Mouse (Mus musculus) midbrain, embryonic 10.5 days (tissue): ENCODE data around the gene Atp8b3. TPM values are rescaled to one million over a fixed set of nuclear protein-coding genes. Genes with fewer than 3 reads are reported as not detected.

Experiments
- DNase-seq: peaks from one replicate; pipeline ENCODE4 v3.0.0-alpha.2; 2017; ENCODE audit warnings: low spot score
- H3K27ac ChIP-seq: fragments of 300-500 bp; sonication (generic); replicated peaks from 2 replicates; pipeline ENCODE4 v1.5.1; 2016; ENCODE audit warnings: mild to moderate bottlenecking
- H3K27me3 ChIP-seq: fragments of 300-500 bp; sonication (generic); 2 replicates; pipeline ENCODE4 v1.6.1; 2016; ENCODE audit warnings: low read depth, mild to moderate bottlenecking; ENCODE audit not compliant: poor library complexity, severe bottlenecking
- H3K36me3 ChIP-seq: fragments of 300-500 bp; sonication (generic); 2 replicates; pipeline ENCODE4 v1.6.1; 2016; ENCODE audit warnings: mild to moderate bottlenecking, moderate library complexity
- H3K4me1 ChIP-seq: fragments of 300-500 bp; sonication (generic); 2 replicates; pipeline ENCODE4 v1.6.1; 2016
- H3K4me3 ChIP-seq: fragments of 300-500 bp; sonication (generic); 2 replicates; pipeline ENCODE4 v1.5.1; 2016; ENCODE audit warnings: mild to moderate bottlenecking, moderate library complexity
- H3K9me3 ChIP-seq: fragments of 300-500 bp; sonication (generic); replicated peaks from 2 replicates; pipeline ENCODE4 v1.6.1; 2016; ENCODE audit warnings: mild to moderate bottlenecking
- WGBS: fragments of 180-500 bp; shearing (Covaris S2); methylation state at CpG from one replicate; pipeline ENCODE4 v1.1.7; 2016; 5-methylcytosine and 5-hydroxymethylcytosine counted together
- polyA plus RNA-seq: library from polyadenylated mRNA; unstranded; fragments of >200 nt; fragmentation: Nextera tagmentation; extraction: Ambion mirVana; gene quantifications from 2 replicates; pipeline ENCODE4 v1.2.1, GENCODE M21; 2016

Atp8b3 gene
- polyA plus RNA-seq, 1 experiment from 2014 or later, result 0.79 TPM

GRCm38 (mm10) chr10:80503599-80504220 lies 35.2 kb downstream of the Atp8b3 start:
- DNase-seq, result peak; percentile 42
- WGBS, result 1% methylated on average over 27 of the region's 27 CpGs
- Histone ChIP-seq H3K36me3 (no peaks in the 10 kb centered on the region), H3K4me1 (peaks cover 36% of the 10 kb centered on the region), H3K9me3 (no peaks in the 10 kb centered on the region), H3K27me3 (peaks cover 98% of the 10 kb centered on the region), H3K4me3 (peak overlapping the region; percentile 5; the same call in 1 of the 2 replicates), H3K27ac (no peak overlapping the region)

- H3K4me1 ChIP-seq, result peaks cover 41% of the 10 kb centered on the region
- H3K9me3 ChIP-seq, result no peaks in the 10 kb centered on the region
- H3K27ac ChIP-seq, result no peak overlapping the region
- DNase-seq, result peak; percentile 42
- WGBS, result under 1% methylated on average over 22 of the region's 22 CpGs
- H3K27me3 ChIP-seq, result peaks cover 100% of the 10 kb centered on the region
- peak overlapping the region; percentile 27; the same call in 1 of the 2 replicates for H3K4me3 ChIP-seq
- no peaks in the 10 kb centered on the region for H3K36me3 ChIP-seq
These were observed 36.1 kb downstream of the Atp8b3 start for GRCm38 (mm10) chr10:80502819-80503314.

- no peak for DNase-seq
- WGBS, result 1% methylated on average over 7 of the region's 7 CpGs
- Histone ChIP-seq H3K27me3 (peaks cover 100% of the 10 kb centered on the region), H3K9me3 (no peaks in the 10 kb centered on the region), H3K27ac (no peak overlapping the region), H3K4me1 (peaks cover 47% of the 10 kb centered on the region), H3K4me3 (peak overlapping the region; percentile 27; the same call in 1 of the 2 replicates), H3K36me3 (no peaks in the 10 kb centered on the region)
These were observed 36.6 kb downstream of the Atp8b3 start for GRCm38 (mm10) chr10:80502291-80502690.

- Histone ChIP-seq H3K9me3 (no peaks in the 10 kb centered on the region), H3K36me3 (no peaks in the 10 kb centered on the region), H3K27me3 (peaks cover 100% of the 10 kb centered on the region), H3K4me1 (peaks cover 49% of the 10 kb centered on the region), H3K4me3 (peak overlapping the region; percentile 55), H3K27ac (peak overlapping the region; percentile 69; the same call in 1 of the 2 replicates)
- peak; percentile 49 for DNase-seq
- WGBS, result under 1% methylated on average over 20 of the region's 20 CpGs
These were observed 42.5 kb downstream of the Atp8b3 start for GRCm38 (mm10) chr10:80496421-80496820.

- H3K27me3 ChIP-seq, result peaks cover 100% of the 10 kb centered on the region
- no peaks in the 10 kb centered on the region for H3K36me3 ChIP-seq
- H3K4me3 ChIP-seq, result peak overlapping the region; percentile 55
- H3K27ac ChIP-seq, result peak overlapping the region; percentile 69
- DNase-seq, result peak; percentile 50
- peaks cover 51% of the 10 kb centered on the region for H3K4me1 ChIP-seq
- no peaks in the 10 kb centered on the region for H3K9me3 ChIP-seq
- under 1% methylated on average over 33 of the region's 35 CpGs for WGBS
These were observed 43.0 kb downstream of the Atp8b3 start for GRCm38 (mm10) chr10:80495901-80496300.

GRCm38 (mm10) chr10:80494732-80495131 lies 44.2 kb downstream of the Atp8b3 start, which contains the start of gene Onecut3:
TSS of gene Onecut3 (plus strand) at chr10:80494835.
- DNase-seq, result peak; percentile 62
- H3K27ac ChIP-seq, result peak within 1 kb of the TSS; percentile 69

GRCm38 (mm10) chr10:80490051-80490450 lies 48.9 kb downstream of the Atp8b3 start:
- DNase-seq, result peak; percentile 28
- Histone ChIP-seq H3K36me3 (no peaks in the 10 kb centered on the region), H3K4me1 (peaks cover 14% of the 10 kb centered on the region), H3K27ac (no peak overlapping the region), H3K4me3 (no peak overlapping the region), H3K9me3 (no peaks in the 10 kb centered on the region), H3K27me3 (peaks cover 99% of the 10 kb centered on the region)
- under 1% methylated on average over 22 of the region's 22 CpGs for WGBS

More at GRCm38 (mm10) chr10:80494732-80495131, 44.2 kb downstream of the Atp8b3 start, which contains the start of gene Onecut3:
- H3K4me1 ChIP-seq, result peaks cover 51% of the 10 kb centered on the region
- under 1% methylated on average over 42 of the region's 42 CpGs for WGBS
- H3K9me3 ChIP-seq, result no peaks in the 10 kb centered on the region
- no peaks in the 10 kb centered on the region for H3K36me3 ChIP-seq
- H3K27me3 ChIP-seq, result peaks cover 100% of the 10 kb centered on the region
- H3K4me3 ChIP-seq, result peak within 1 kb of the TSS; percentile 55

- DNase-seq, result no peak
- Histone ChIP-seq H3K4me3 (no peak overlapping the region), H3K27ac (no peak overlapping the region), H3K4me1 (peaks cover 15% of the 10 kb centered on the region), H3K36me3 (no peaks in the 10 kb centered on the region), H3K27me3 (peaks cover 98% of the 10 kb centered on the region), H3K9me3 (no peaks in the 10 kb centered on the region)
- WGBS, result 81% methylated on average over 7 of the region's 7 CpGs
These were observed 52.0 kb downstream of the Atp8b3 start for GRCm38 (mm10) chr10:80486862-80487379.

- DNase-seq, result no peak
- WGBS, result 21% methylated on average over 5 of the region's 5 CpGs
- H3K27ac ChIP-seq, result no peak overlapping the region
- peaks cover 23% of the 10 kb centered on the region for H3K4me1 ChIP-seq
- H3K4me3 ChIP-seq, result no peak overlapping the region
- H3K9me3 ChIP-seq, result no peaks in the 10 kb centered on the region
- H3K36me3 ChIP-seq, result no peaks in the 10 kb centered on the region
- H3K27me3 ChIP-seq, result peaks cover 80% of the 10 kb centered on the region
These were observed 57.9 kb downstream of the Atp8b3 start for GRCm38 (mm10) chr10:80481002-80481401.

GRCm38 (mm10) chr10:80478531-80478930 lies 60.4 kb downstream of the Atp8b3 start:
- no peak overlapping the region for H3K27ac ChIP-seq
- peaks cover 69% of the 10 kb centered on the region for H3K27me3 ChIP-seq
- no peak overlapping the region for H3K4me3 ChIP-seq
- WGBS, result 83% methylated on average over 5 of the region's 5 CpGs
- H3K9me3 ChIP-seq, result no peaks in the 10 kb centered on the region
- no peak for DNase-seq
- peaks cover 34% of the 10 kb centered on the region for H3K4me1 ChIP-seq
- H3K36me3 ChIP-seq, result no peaks in the 10 kb centered on the region

GRCm38 (mm10) chr10:80475290-80475959 lies 63.5 kb downstream of the Atp8b3 start:
- peaks cover 37% of the 10 kb centered on the region for H3K4me1 ChIP-seq
- peak; percentile 92 for DNase-seq
- no peaks in the 10 kb centered on the region for H3K9me3 ChIP-seq
- 1% methylated on average over 58 of the region's 58 CpGs for WGBS
- H3K27me3 ChIP-seq, result peaks cover 70% of the 10 kb centered on the region
- peak overlapping the region; percentile 68 for H3K4me3 ChIP-seq
- H3K27ac ChIP-seq, result peak overlapping the region; percentile 91
- H3K36me3 ChIP-seq, result no peaks in the 10 kb centered on the region
